ENCODE assay signal across 8 mouse cellular contexts in genomic region chr15:102146882-102147281, GRCm38 (mm10). TPM values are rescaled to one million over a fixed set of nuclear protein-coding genes. Genes with fewer than 3 reads are reported as not detected.
DNase-seq lines count a peak whose midpoint lies in the region; ATAC-seq and TF ChIP-seq lines count a peak whose summit lies in the region.

No protein-coding gene starts in this region.

- intact Hi-C loops in heart, postnatal 14 days (cut with DNase I), result loop anchor here (2.0 to 5.0 kb wide), 3 partner anchors 30 to 160 kb away; no protein-coding TSS in a partner anchor

- H3K9ac ChIP-seq in forebrain, embryonic 13.5 days, result no peak overlapping the region
- no peak overlapping the region for H3K9ac ChIP-seq in forebrain, embryonic 15.5 days (replicated peaks)
- no peak overlapping the region for H3K9ac ChIP-seq in liver, embryonic 11.5 days (ENCODE audit: low read depth, low read length)

- H3K4me3 ChIP-seq in forebrain, embryonic 13.5 days, result no peak overlapping the region
- H3K4me3 ChIP-seq in forebrain, embryonic 15.5 days, result no peak overlapping the region
- no peak overlapping the region for H3K4me3 ChIP-seq in liver, embryonic 11.5 days (ENCODE audit: low read depth, low read length)

- peaks cover 41% of the 10 kb centered on the region for H3K27me3 ChIP-seq in forebrain, embryonic 13.5 days
- peaks cover 30% of the 10 kb centered on the region for H3K27me3 ChIP-seq in forebrain, embryonic 15.5 days
- peaks cover 32% of the 10 kb centered on the region for H3K27me3 ChIP-seq in liver, embryonic 11.5 days (replicated peaks; ENCODE audit: control insufficient read depth, insufficient read depth, low read length)

- 3% methylated on average over 1 of the region's 1 CpGs for WGBS in forebrain, embryonic 13.5 days
- WGBS in forebrain, embryonic 15.5 days, result 4% methylated on average over 1 of the region's 1 CpGs
- WGBS in liver, embryonic 11.5 days, result 9% methylated on average over 1 of the region's 1 CpGs

- H3K4me2 ChIP-seq in forebrain, embryonic 13.5 days, result no peak overlapping the region
- H3K4me2 ChIP-seq in forebrain, embryonic 15.5 days (replicated peaks), result no peak overlapping the region
- H3K4me2 ChIP-seq in liver, embryonic 11.5 days, result no peak overlapping the region

- H3K36me3 ChIP-seq in forebrain, embryonic 13.5 days (ENCODE audit: poor library complexity, severe bottlenecking), result no peaks in the 10 kb centered on the region
- no peaks in the 10 kb centered on the region for H3K36me3 ChIP-seq in forebrain, embryonic 15.5 days
- H3K36me3 ChIP-seq in liver, embryonic 11.5 days (ENCODE audit: control insufficient read depth, insufficient read depth, low read length), result no peaks in the 10 kb centered on the region

- 0 out of 2 replicates have a peak, but pooled peaks have one; percentile 33 for ATAC-seq in forebrain, embryonic 13.5 days
- ATAC-seq in forebrain, embryonic 15.5 days (replicated peaks), result no peak
- peak; percentile 22; the same call in 1 of the 2 replicates for ATAC-seq in liver, embryonic 11.5 days (replicated peaks; ENCODE audit: low FRiP score)

- H3K27ac ChIP-seq in forebrain, embryonic 13.5 days, result no peak overlapping the region
- no peak overlapping the region for H3K27ac ChIP-seq in forebrain, embryonic 15.5 days (replicated peaks)
- H3K27ac ChIP-seq in liver, embryonic 11.5 days (ENCODE audit: low read depth, low read length), result no peak overlapping the region

- H3K9me3 ChIP-seq in forebrain, embryonic 13.5 days (replicated peaks), result no peaks in the 10 kb centered on the region
- no peaks in the 10 kb centered on the region for H3K9me3 ChIP-seq in forebrain, embryonic 15.5 days
- H3K9me3 ChIP-seq in liver, embryonic 11.5 days (ENCODE audit: control insufficient read depth, low read length), result no peaks in the 10 kb centered on the region

- peak; percentile 75; the same call in 1 of the 2 replicates for TF ChIP-seq CTCF in brain, embryonic 14.5 days (IDR thresholded peaks at IDR 0.05; ENCODE audit: borderline replicate concordance, extremely low read depth, insufficient read depth, insufficient read length)

- peak; percentile 36 for DNase-seq in ovary, postnatal 14 days (ENCODE audit: low spot score)
- DNase-seq in ovary, postnatal 10 days (ENCODE audit: low spot score), result no peak
- DNase-seq in brain, embryonic 14.5 days (ENCODE audit: low read depth), result peak; percentile 57
- DNase-seq in heart, postnatal 14 days, result peak; percentile 51 to 73
- DNase-seq in liver, embryonic 11.5 days (ENCODE audit: low spot score), result no peak
- peak; percentile 42 for DNase-seq in right cerebral cortex, postnatal 4 days

- peaks cover 9% of the 10 kb centered on the region for H3K4me1 ChIP-seq in forebrain, embryonic 13.5 days
- peaks cover 4% of the 10 kb centered on the region; the same call in 1 of the 2 replicates for H3K4me1 ChIP-seq in forebrain, embryonic 15.5 days
- H3K4me1 ChIP-seq in liver, embryonic 11.5 days (replicated peaks; ENCODE audit: control insufficient read depth, insufficient read depth, low read length), result peaks cover 32% of the 10 kb centered on the region

- TF ChIP-seq POLR2A in brain, embryonic 14.5 days (IDR thresholded peaks at IDR 0.05; ENCODE audit: borderline replicate concordance, extremely low read depth, insufficient read depth, insufficient read length, poor library complexity, severe bottlenecking), result no peak

RNA-seq across cellular contexts. Expression of gene Igfbp6, which starts 2.7 kb away (rescaled TPM):
- polyA plus RNA-seq in forebrain, embryonic 13.5 days (2015; fragmentation: Nextera tagmentation; extraction: Ambion mirVana), result 0.37 and 0.40 TPM in 2 replicates
- 1.2 and 1.4 TPM in 2 replicates for polyA plus RNA-seq in forebrain, embryonic 15.5 days (2015; fragmentation: Nextera tagmentation; extraction: Ambion mirVana)
- polyA plus RNA-seq in brain, embryonic 14.5 days (2012; rRNA removed), result 0.57 and 0.83 TPM in 2 replicates
- 10 to 100 TPM; 42.0 to 51.8 TPM for total RNA-seq in heart, postnatal 14 days (2021)
- polyA plus RNA-seq in liver, embryonic 11.5 days (2014; fragmentation: Nextera tagmentation; extraction: Ambion mirVana), result 0.77 and 1.1 TPM in 2 replicates

RNA-seq across cellular contexts. Expression of gene Soat2, which starts 3.4 kb away (rescaled TPM):
- 0.10 TPM in 1 of 2 replicates, not detected in the other for polyA plus RNA-seq in forebrain, embryonic 13.5 days (2015; fragmentation: Nextera tagmentation; extraction: Ambion mirVana)
- not detected in 2 replicates for polyA plus RNA-seq in forebrain, embryonic 15.5 days (2015; fragmentation: Nextera tagmentation; extraction: Ambion mirVana)
- 0.15 and 0.18 TPM in 2 replicates for polyA plus RNA-seq in brain, embryonic 14.5 days (2012; rRNA removed)
- total RNA-seq in heart, postnatal 14 days (2021), result under 1 TPM in 1 of 2 experiments, not detected in 1; 0.17 TPM
- 31.4 and 36.2 TPM in 2 replicates for polyA plus RNA-seq in liver, embryonic 11.5 days (2014; fragmentation: Nextera tagmentation; extraction: Ambion mirVana)

RNA-seq across cellular contexts. Expression of gene Spryd3, which starts 10.8 kb away (rescaled TPM):
- polyA plus RNA-seq in forebrain, embryonic 13.5 days (2015; fragmentation: Nextera tagmentation; extraction: Ambion mirVana), result 21.7 and 25.4 TPM in 2 replicates
- 38.2 and 42.9 TPM in 2 replicates for polyA plus RNA-seq in forebrain, embryonic 15.5 days (2015; fragmentation: Nextera tagmentation; extraction: Ambion mirVana)
- polyA plus RNA-seq in brain, embryonic 14.5 days (2012; rRNA removed), result 63.8 and 64.6 TPM in 2 replicates
- total RNA-seq in heart, postnatal 14 days (2021), result 10 to 100 TPM; 14.0 to 17.5 TPM
- polyA plus RNA-seq in liver, embryonic 11.5 days (2014; fragmentation: Nextera tagmentation; extraction: Ambion mirVana), result 15.1 and 18.7 TPM in 2 replicates

RNA-seq across cellular contexts. Expression of gene Tns2, which starts 46.7 kb away (rescaled TPM):
- polyA plus RNA-seq in forebrain, embryonic 13.5 days (2015; fragmentation: Nextera tagmentation; extraction: Ambion mirVana), result 4.5 and 6.7 TPM in 2 replicates
- polyA plus RNA-seq in forebrain, embryonic 15.5 days (2015; fragmentation: Nextera tagmentation; extraction: Ambion mirVana), result 4.9 and 6.9 TPM in 2 replicates
- 10.2 and 18.8 TPM in 2 replicates for polyA plus RNA-seq in brain, embryonic 14.5 days (2012; rRNA removed)
- 100 to 1,000 TPM; 119 to 121 TPM for total RNA-seq in heart, postnatal 14 days (2021)
- 13.2 and 17.8 TPM in 2 replicates for polyA plus RNA-seq in liver, embryonic 11.5 days (2014; fragmentation: Nextera tagmentation; extraction: Ambion mirVana)

RNA-seq across cellular contexts. Expression of gene Zfp740, which starts 56.2 kb away (rescaled TPM):
- 90.0 and 98.7 TPM in 2 replicates for polyA plus RNA-seq in forebrain, embryonic 13.5 days (2015; fragmentation: Nextera tagmentation; extraction: Ambion mirVana)
- polyA plus RNA-seq in forebrain, embryonic 15.5 days (2015; fragmentation: Nextera tagmentation; extraction: Ambion mirVana), result 90.6 and 94.0 TPM in 2 replicates
- polyA plus RNA-seq in brain, embryonic 14.5 days (2012; rRNA removed), result 91.1 and 96.5 TPM in 2 replicates
- 10 to 100 TPM; 41.8 to 47.1 TPM for total RNA-seq in heart, postnatal 14 days (2021)
- polyA plus RNA-seq in liver, embryonic 11.5 days (2014; fragmentation: Nextera tagmentation; extraction: Ambion mirVana), result 38.1 and 38.3 TPM in 2 replicates

Comparison
In these comparisons a context has a peak if more than half of its experiments do, and no peak if none do; other contexts are left out.
1. DNase-seq: peak in ovary, postnatal 14 days (single experiment), brain, embryonic 14.5 days (single experiment), heart, postnatal 14 days (2 of 2) and right cerebral cortex, postnatal 4 days (single experiment); none in ovary, postnatal 10 days (single experiment) and liver, embryonic 11.5 days (single experiment).
2. RNA of gene Soat2, which starts 3.4 kb away (polyA plus RNA-seq): 31.4 to 36.2 TPM in liver, embryonic 11.5 days; 0.15 to 0.18 TPM in brain, embryonic 14.5 days, 0.10 TPM in forebrain, embryonic 13.5 days and not detected in forebrain, embryonic 15.5 days; every median in the first group is over 10 times any median in the second.